Mouse (Mus musculus) heart, embryonic 16.5 days (tissue): ENCODE measurements at regions not wholly inside any gene's neighbourhood (a gene's known extent, or its start where the extent isn't known, plus 50 kb on each side); places are given as distances from the start of the nearest gene placed in this dataset.

ENCODE experiments used
- ATAC-seq: fragments of 200-750 bp; cut with Nextera tagmentation; replicated peaks from 2 replicates; pipeline ENCODE4 v1.8.0; 2017; ENCODE audit warnings: moderate number of reproducible peaks; ENCODE audit not compliant: insufficient read depth, low FRiP score; ENCODE audit errors: extremely low read depth
- H3K27ac ChIP-seq: fragments of 300-500 bp; sonication (generic); 2 replicates; pipeline ENCODE4 v1.5.1; 2014; ENCODE audit warnings: mild to moderate bottlenecking, low read length, control low read depth, moderate library complexity
- H3K27me3 ChIP-seq: fragments of 300-500 bp; sonication (generic); 2 replicates; pipeline ENCODE4 v1.6.1; 2014; ENCODE audit warnings: low read length, mixed read lengths; ENCODE audit not compliant: control insufficient read depth, insufficient read depth
- H3K36me3 ChIP-seq: fragments of 300-500 bp; sonication (generic); 2 replicates; pipeline ENCODE4 v1.6.1; 2014; ENCODE audit not compliant: control insufficient read depth, insufficient read depth
- H3K4me1 ChIP-seq: fragments of 300-500 bp; sonication (generic); 2 replicates; pipeline ENCODE4 v1.6.1; 2014; ENCODE audit warnings: low read length, mixed read lengths; ENCODE audit not compliant: control insufficient read depth, insufficient read depth
- H3K4me2 ChIP-seq: fragments of 300-500 bp; sonication (generic); 2 replicates; pipeline ENCODE4 v1.6.1; 2014; ENCODE audit warnings: low read depth, mild to moderate bottlenecking, control low read depth, low read length
- H3K4me3 ChIP-seq: fragments of 300-500 bp; sonication (generic); 2 replicates; pipeline ENCODE4 v1.5.1; 2014; ENCODE audit warnings: mild to moderate bottlenecking, control low read depth, low read length
- H3K9ac ChIP-seq: fragments of 300-500 bp; sonication (generic); 2 replicates; pipeline ENCODE4 v1.6.1; 2014; ENCODE audit warnings: low read length, control low read depth
- H3K9me3 ChIP-seq: fragments of 300-500 bp; sonication (generic); replicated peaks from 2 replicates; pipeline ENCODE4 v1.6.1; 2016; ENCODE audit warnings: low read length; ENCODE audit not compliant: control insufficient read depth
- WGBS: fragments of 180-500 bp; shearing (Covaris S2); extraction: QIAGEN DNeasy Blood & Tissue Kit; methylation state at CpG from one replicate; pipeline ENCODE4 v1.1.7; 2014; 5-methylcytosine and 5-hydroxymethylcytosine counted together

DNA sequence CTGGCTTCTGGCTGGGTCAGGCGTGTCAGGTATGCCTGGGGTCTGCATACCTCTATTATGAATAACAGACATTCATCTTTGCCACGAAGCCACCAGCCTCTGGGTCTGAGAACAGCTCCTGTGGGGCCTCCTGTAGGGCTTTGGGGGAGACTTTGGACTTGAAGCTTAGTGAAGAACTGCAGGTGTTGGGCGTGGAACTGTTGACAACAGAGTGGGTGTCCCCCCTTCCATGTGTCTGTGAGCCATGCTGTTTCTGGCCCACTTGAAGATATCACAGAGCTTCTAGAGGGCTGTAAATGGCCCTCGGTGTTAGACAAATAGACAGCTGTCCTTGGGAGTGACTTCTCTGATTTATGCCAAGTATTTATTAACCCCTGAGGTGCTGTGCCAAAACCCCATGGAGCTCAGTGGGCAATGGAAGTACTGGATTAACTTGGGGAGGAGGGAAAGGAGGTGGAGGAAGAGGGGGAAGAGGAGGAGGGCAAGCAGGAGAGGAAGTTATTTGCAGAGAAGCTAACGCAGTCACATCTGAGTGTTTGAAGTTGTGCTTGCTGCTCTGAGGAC, 450.8 kb upstream of the Kcnab2 start:
- H3K27ac ChIP-seq = no peak overlapping the region
- H3K4me1 ChIP-seq = no peaks in the 10 kb centered on the region
- no peak overlapping the region for H3K4me3 ChIP-seq
- no peaks in the 10 kb centered on the region for H3K27me3 ChIP-seq
- H3K36me3 ChIP-seq = no peaks in the 10 kb centered on the region
- H3K4me2 ChIP-seq = no peak overlapping the region
- peaks cover 2% of the 10 kb centered on the region; the same call in 1 of the 2 replicates for H3K9me3 ChIP-seq
- no peak for ATAC-seq
- 48% methylated on average over 5 of the region's 5 CpGs for WGBS
- H3K9ac ChIP-seq = no peak overlapping the region

DNA sequence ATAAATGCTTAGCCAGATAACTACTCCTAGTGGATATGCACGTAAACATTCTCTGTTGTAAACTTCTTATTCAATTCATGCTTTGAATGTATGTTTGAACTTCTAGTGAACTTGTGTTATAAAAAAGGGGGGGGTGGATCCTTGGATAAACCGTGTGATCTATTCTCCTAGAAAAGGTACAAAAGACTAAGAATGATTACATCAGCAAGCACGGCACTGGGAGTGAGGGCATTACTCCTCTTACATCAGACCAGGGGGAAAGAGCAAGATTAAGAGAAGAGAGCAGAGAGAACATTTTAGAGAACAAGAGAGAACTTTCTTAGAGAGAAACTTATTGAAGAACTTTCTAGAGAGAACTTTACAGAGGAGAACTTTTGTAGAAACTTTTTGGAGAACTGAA, 442.6 kb upstream of the Kcnab2 start:
- Histone ChIP-seq H3K4me2 (no peak overlapping the region), H3K4me3 (no peak overlapping the region), H3K36me3 (no peaks in the 10 kb centered on the region), H3K4me1 (no peaks in the 10 kb centered on the region), H3K9me3 (no peaks in the 10 kb centered on the region), H3K9ac (no peak overlapping the region), H3K27me3 (no peaks in the 10 kb centered on the region), H3K27ac (no peak overlapping the region)
- no peak for ATAC-seq
- 68% methylated on average over 3 of the region's 3 CpGs for WGBS

DNA sequence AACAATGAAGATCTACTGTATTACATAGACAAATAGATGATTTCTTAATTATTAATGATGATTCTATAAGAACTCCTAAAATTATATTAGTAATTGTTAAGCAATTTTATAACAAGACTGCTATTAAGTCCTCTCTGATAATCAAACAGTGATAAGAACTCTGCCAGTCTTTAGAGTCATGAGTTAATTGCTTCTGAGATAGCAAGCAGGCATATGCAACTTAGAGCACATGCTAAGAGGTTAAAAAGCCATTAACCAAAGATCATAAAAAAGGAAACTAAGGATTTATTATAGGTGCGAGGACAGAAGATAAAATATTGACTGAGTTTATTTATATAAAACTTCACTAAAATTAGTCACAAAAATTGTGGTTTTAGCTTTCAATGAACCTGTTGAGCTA, 442.2 kb upstream of the Kcnab2 start:
- H3K4me2 ChIP-seq = no peak overlapping the region
- H3K36me3 ChIP-seq = no peaks in the 10 kb centered on the region
- no peak overlapping the region for H3K9ac ChIP-seq
- WGBS = 60% methylated on average over 1 of the region's 1 CpGs
- no peak overlapping the region for H3K4me3 ChIP-seq
- ATAC-seq = no peak
- H3K4me1 ChIP-seq = no peaks in the 10 kb centered on the region
- H3K27ac ChIP-seq = no peak overlapping the region
- no peaks in the 10 kb centered on the region for H3K27me3 ChIP-seq
- no peaks in the 10 kb centered on the region for H3K9me3 ChIP-seq

DNA sequence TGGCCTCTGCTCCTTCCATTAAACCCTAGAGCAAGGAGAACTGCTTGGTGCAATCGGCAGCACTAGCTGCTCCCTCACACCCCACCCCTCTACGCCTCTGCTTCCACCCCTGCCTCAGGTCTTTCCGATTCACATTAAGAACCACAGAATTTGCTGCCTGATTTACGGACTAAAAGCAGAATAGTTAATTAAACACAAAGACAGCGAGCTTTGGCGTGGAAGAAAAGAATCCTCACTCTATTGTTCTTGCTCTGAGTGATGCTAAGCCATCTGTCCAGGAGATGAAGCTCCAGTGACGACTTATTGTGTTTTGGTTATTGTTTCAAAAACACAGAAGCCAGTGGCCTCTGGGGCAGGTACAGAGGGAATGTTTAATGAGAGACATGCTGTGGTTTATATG, 438.9 kb upstream of the Kcnab2 start:
- 51% methylated on average over 7 of the region's 7 CpGs for WGBS
- Histone ChIP-seq H3K9me3 (no peaks in the 10 kb centered on the region), H3K4me2 (no peak overlapping the region), H3K9ac (no peak overlapping the region), H3K36me3 (no peaks in the 10 kb centered on the region), H3K4me1 (no peaks in the 10 kb centered on the region), H3K27me3 (no peaks in the 10 kb centered on the region), H3K4me3 (no peak overlapping the region), H3K27ac (no peak overlapping the region)
- ATAC-seq = no peak

DNA sequence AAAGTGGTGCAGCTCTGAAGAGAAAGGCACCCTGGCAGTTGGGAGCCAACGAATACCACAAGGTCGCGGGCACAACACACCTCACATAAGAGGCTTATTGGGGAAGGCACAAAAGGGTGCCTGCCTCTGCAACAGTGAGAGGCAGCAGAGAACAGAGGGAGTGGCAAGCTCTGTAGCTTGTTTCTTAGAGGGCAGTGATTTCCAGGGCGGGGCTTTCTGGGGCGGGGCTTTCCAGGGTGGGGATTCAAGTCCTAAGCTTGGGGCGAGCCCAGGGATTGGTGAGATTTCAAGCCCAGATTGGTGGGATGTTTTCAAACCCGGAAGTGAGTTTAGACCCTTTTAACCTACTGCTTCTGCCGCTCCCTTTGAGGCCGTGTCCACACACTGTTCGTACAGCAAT, 435.8 kb upstream of the Kcnab2 start:
- no peak overlapping the region for H3K4me2 ChIP-seq
- no peaks in the 10 kb centered on the region for H3K4me1 ChIP-seq
- H3K9ac ChIP-seq = no peak overlapping the region
- no peaks in the 10 kb centered on the region; the same call in 1 of the 2 replicates for H3K27me3 ChIP-seq
- no peak overlapping the region for H3K4me3 ChIP-seq
- H3K36me3 ChIP-seq = no peaks in the 10 kb centered on the region
- no peak overlapping the region for H3K27ac ChIP-seq
- WGBS = 29% methylated on average over 10 of the region's 10 CpGs
- no peak for ATAC-seq
- H3K9me3 ChIP-seq = no peaks in the 10 kb centered on the region

DNA sequence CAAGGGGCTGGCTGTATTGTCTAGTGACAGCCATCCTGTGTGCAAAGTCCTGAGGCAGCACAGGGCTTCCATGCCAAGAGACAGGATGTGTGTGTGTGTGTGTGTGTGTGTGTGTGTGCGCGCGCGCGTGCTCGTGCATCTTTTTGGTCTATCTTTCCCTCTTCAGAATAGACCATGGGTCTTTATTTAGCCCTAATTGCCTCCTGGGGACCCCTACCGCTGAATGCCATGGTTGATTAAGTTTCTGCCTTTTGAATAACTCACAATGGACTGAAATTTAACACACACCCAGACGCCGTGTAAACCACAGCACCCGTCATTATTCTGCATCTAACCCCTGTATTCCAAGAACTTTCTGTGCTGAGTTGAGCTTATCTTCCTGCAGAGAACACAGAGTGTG, 435.2 kb upstream of the Kcnab2 start:
- H3K27me3 ChIP-seq = no peaks in the 10 kb centered on the region; the same call in 1 of the 2 replicates
- 92% methylated on average over 10 of the region's 10 CpGs for WGBS
- H3K4me2 ChIP-seq = no peak overlapping the region
- H3K36me3 ChIP-seq = no peaks in the 10 kb centered on the region
- H3K9me3 ChIP-seq = no peaks in the 10 kb centered on the region
- no peak overlapping the region for H3K27ac ChIP-seq
- ATAC-seq = no peak
- H3K4me1 ChIP-seq = peaks cover 2% of the 10 kb centered on the region; the same call in 1 of the 2 replicates
- H3K9ac ChIP-seq = no peak overlapping the region
- no peak overlapping the region for H3K4me3 ChIP-seq

DNA sequence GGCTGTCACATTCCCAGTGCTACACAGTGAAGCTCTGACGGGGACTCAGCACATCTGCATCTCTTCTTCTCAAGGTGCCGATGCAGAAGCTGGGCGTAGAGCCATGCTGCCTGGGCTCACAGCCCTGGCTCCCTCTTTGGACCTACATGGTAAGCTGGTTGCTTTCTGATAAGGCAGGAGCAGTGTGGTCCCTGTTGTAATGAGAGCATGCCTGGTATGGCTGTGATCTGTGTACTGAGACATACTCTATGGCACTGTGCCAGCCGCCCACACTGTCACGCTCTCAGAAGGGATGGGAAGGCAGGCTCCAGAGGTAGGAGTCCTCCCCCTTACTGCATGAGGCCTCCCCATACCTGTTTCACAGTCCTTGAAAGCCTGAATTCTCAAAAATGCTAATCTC, 430.6 kb upstream of the Kcnab2 start:
- Histone ChIP-seq H3K4me1 (peaks cover 2% of the 10 kb centered on the region; the same call in 1 of the 2 replicates), H3K27me3 (no peaks in the 10 kb centered on the region; the same call in none of the 2 replicates), H3K9me3 (no peaks in the 10 kb centered on the region), H3K36me3 (no peaks in the 10 kb centered on the region), H3K4me3 (no peak overlapping the region), H3K9ac (no peak overlapping the region), H3K4me2 (no peak overlapping the region), H3K27ac (peak overlapping the region; percentile 10; the same call in 1 of the 2 replicates)
- WGBS = 35% methylated on average over 5 of the region's 5 CpGs
- ATAC-seq = peak; percentile 68

DNA sequence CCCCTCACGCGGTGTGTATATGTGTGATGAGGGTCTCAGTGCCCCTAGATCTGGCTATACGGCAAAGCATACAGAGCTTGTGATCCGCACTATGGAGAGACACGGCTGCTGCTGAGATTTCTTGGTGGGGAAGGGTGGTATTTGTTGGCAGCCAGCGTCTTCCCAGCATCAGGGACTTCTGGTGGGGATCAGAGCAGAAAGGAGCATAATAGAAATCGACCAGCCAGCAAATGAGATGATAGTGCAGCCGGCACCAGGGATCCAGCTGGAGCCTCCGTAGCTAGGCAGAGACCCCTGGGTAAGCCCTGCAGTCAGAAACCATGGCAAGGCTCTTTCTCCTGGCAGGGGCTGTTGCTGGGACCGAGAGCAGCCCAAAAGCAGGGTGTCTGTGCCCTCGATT, 425.2 kb upstream of the Kcnab2 start:
- Histone ChIP-seq H3K4me3 (no peak overlapping the region), H3K36me3 (no peaks in the 10 kb centered on the region), H3K9ac (no peak overlapping the region), H3K9me3 (no peaks in the 10 kb centered on the region), H3K4me2 (no peak overlapping the region), H3K27me3 (peaks cover 5% of the 10 kb centered on the region), H3K27ac (no peak overlapping the region), H3K4me1 (no peaks in the 10 kb centered on the region; the same call in 1 of the 2 replicates)
- WGBS = 74% methylated on average over 11 of the region's 11 CpGs
- no peak for ATAC-seq

DNA sequence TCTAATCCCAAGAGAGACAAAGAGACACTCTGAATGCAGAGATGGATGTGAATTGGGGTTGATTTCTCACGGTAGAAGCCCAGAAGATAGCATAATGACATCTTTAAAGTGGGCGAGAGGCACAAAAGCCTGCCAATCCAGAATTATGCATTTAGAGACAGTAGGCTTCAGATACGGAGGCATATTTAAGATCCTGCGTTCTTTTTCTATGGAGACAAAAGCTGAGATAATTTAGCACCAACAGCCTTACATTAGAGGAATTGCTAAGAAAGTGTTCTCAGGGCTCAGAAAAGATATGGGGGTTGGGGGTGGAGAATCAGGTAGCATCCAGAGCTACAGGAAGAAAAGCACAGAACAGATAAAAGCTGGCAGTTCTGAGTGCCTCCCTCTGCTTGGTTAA, 422.4 kb upstream of the Kcnab2 start:
- Histone ChIP-seq H3K27ac (no peak overlapping the region), H3K4me1 (no peaks in the 10 kb centered on the region), H3K9me3 (no peaks in the 10 kb centered on the region), H3K9ac (no peak overlapping the region), H3K4me3 (no peak overlapping the region), H3K4me2 (no peak overlapping the region), H3K27me3 (peaks cover 5% of the 10 kb centered on the region), H3K36me3 (no peaks in the 10 kb centered on the region)
- 70% methylated on average over 4 of the region's 4 CpGs for WGBS
- ATAC-seq = no peak
